Mouse (Mus musculus): ENCODE results near the gene Stx8.

The Stx8 gene

GRCm38 (mm10) chr11:68035303-68035891 lies 69.4 kb downstream of the Stx8 start:
- DNase-seq (ENCODE audit: low spot score): no peak

GRCm38 (mm10) chr11:68036133-68036959 lies 70.4 kb downstream of the Stx8 start:
- no peak for DNase-seq (ENCODE audit: low spot score)

GRCm38 (mm10) chr11:68037093-68037492 lies 71.1 kb downstream of the Stx8 start:
- no peak for DNase-seq (ENCODE audit: low spot score)

GRCm38 (mm10) chr11:68038101-68038500 lies 72.1 kb downstream of the Stx8 start:
- no peak for DNase-seq (ENCODE audit: low spot score)

GRCm38 (mm10) chr11:68044181-68044580 lies 78.2 kb downstream of the Stx8 start:
- no peak for DNase-seq (ENCODE audit: low spot score)

- DNase-seq (ENCODE audit: low spot score): no peak
These were observed 80.9 kb downstream of the Stx8 start for GRCm38 (mm10) chr11:68046916-68047315.

- no peak for DNase-seq (ENCODE audit: low spot score)
These were observed 83.5 kb downstream of the Stx8 start for GRCm38 (mm10) chr11:68049261-68050165.

GRCm38 (mm10) chr11:68050725-68051124 lies 84.7 kb downstream of the Stx8 start:
- no peak for DNase-seq (ENCODE audit: low spot score)

GRCm38 (mm10) chr11:68051305-68051704 lies 85.3 kb downstream of the Stx8 start:
- DNase-seq (ENCODE audit: low spot score): no peak

- DNase-seq (ENCODE audit: low spot score): no peak
These were observed 92.6 kb downstream of the Stx8 start for GRCm38 (mm10) chr11:68058466-68059201.

GRCm38 (mm10) chr11:68060651-68061050 lies 94.7 kb downstream of the Stx8 start:
- DNase-seq (ENCODE audit: low spot score): no peak

- DNase-seq (ENCODE audit: low spot score): no peak
These were observed 96.1 kb downstream of the Stx8 start for GRCm38 (mm10) chr11:68062116-68062515.

GRCm38 (mm10) chr11:68067806-68068205 lies 101.8 kb downstream of the Stx8 start:
- DNase-seq (ENCODE audit: low spot score): no peak

- no peak for DNase-seq (ENCODE audit: low spot score)
These were observed 104.1 kb downstream of the Stx8 start for GRCm38 (mm10) chr11:68070086-68070485.

- no peak for DNase-seq (ENCODE audit: low spot score)
These were observed 105.8 kb downstream of the Stx8 start for GRCm38 (mm10) chr11:68071836-68072235.

- no peak for DNase-seq (ENCODE audit: low spot score)
These were observed 106.7 kb downstream of the Stx8 start for GRCm38 (mm10) chr11:68072597-68073210.

- DNase-seq (ENCODE audit: low spot score): no peak
These were observed 108.7 kb downstream of the Stx8 start for GRCm38 (mm10) chr11:68074686-68075085.

- no peak for DNase-seq (ENCODE audit: low spot score)
These were observed 109.3 kb downstream of the Stx8 start for GRCm38 (mm10) chr11:68075331-68075730.

GRCm38 (mm10) chr11:68079756-68080155 lies 113.8 kb downstream of the Stx8 start:
- no peak for DNase-seq (ENCODE audit: low spot score)

- DNase-seq (ENCODE audit: low spot score): no peak
These were observed 115.0 kb downstream of the Stx8 start for GRCm38 (mm10) chr11:68080999-68081398.

- DNase-seq (ENCODE audit: low spot score): no peak
These were observed 116.8 kb downstream of the Stx8 start for GRCm38 (mm10) chr11:68082756-68083155.
